Mouse (Mus musculus): ENCODE results near the gene Atrnl1. TPM values are rescaled to one million over a fixed set of nuclear protein-coding genes. Genes with fewer than 3 reads are reported as not detected.
"Not testable (repeated sequence)": the region's sequence is repeated elsewhere in the genome, so short reads cannot be mapped to it uniquely, and the experiment has no call there.

Gene Atrnl1
- total RNA-seq, 2 experiments from 2014 or later, result 3.1 to 3.5 TPM

DNA sequence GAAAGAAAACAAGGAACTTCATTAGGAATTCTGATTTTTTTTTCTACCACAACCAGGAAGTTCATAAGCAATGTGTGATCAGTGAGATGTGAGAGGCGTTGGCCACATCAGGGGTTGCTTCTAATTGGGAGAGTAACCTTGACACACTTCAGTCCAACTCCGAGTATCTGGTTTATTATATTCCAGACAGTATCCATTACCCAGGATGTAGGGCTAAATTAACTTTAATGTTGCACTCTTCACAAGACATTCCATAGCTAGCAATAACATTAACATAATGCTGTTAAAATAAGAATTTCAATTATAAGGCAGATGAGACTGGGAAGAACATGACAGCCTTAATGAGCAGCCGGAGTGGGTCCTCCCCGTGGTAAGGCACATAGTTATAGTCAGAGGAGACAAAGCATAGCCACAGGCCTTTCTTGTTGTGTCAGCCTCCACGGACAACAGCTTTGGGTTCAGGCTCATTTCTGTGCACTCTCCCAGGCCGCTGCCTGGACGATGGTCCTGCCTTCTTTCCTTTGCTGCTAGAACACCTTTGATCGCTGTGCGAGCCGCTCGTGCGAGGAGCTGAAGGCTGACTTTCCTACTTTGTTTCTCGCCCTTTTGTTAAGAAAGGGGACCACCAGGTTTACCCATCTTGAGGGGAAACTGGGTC is 338.6 kb downstream of the Atrnl1 start:
- no peak for ATAC-seq (replicated peaks; ENCODE audit: low FRiP score, poor library complexity, severe bottlenecking)

DNA sequence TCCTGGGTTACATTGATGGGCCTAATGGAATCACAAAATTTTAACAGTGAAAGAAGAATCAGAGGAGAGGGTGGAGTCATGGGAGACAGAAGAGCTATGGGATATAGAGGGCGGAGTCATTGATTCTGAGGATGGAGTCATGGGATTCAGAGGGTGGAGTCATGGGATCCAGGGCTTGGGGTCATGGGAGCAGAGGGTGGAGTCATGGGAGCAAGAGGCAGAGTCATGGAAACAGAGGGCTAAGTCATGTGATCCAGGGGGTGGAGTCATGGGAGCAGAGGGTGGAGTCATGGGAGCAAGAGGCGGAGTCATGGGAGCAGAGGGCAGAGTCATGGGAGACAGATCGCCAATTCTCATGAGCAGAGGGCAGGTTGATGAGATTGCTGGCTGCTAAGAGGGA is 343.3 kb downstream of the Atrnl1 start:
- no peak for ATAC-seq (replicated peaks; ENCODE audit: low FRiP score, poor library complexity, severe bottlenecking)

DNA sequence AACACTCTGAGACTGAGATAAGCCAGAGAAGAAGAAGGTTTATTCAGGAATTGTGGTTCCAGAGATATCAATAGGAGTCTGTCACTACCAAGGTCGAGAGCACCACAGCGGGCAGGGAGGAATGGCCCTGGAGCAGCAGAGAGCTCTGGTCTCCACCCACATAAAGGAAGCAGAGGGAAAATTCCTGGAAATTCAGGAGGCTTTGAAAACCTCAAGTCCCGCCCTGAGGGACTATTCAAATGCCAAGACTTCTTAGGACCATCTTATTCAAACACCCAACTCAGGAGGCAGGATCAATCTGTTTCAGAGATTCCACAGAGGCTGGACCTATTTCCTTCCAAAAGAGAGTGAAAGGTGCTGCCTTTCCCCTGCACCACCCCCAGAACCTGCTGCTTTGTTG is 345.6 kb downstream of the Atrnl1 start:
- no peak for ATAC-seq (replicated peaks; ENCODE audit: low FRiP score, poor library complexity, severe bottlenecking)

DNA sequence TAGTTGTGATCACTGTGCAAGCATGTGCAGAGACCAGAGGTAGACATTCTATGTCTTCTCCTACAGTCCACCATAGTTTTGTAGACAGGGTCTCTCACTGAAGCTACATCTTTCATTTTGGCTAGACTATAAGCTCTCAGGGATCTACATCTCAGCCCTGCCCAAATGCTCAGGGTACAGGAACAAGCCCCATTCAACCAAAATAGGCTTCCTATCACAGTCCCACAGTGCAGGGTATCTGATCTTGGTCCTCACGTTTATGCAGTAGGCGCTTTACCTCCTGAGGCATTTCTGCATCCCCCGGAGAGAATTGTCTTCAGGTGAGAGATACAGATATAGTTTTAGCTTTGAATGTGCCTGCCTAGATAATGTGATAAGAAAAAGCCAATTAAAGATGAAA is 346.5 kb downstream of the Atrnl1 start:
- ATAC-seq (replicated peaks; ENCODE audit: low FRiP score, poor library complexity, severe bottlenecking), result no peak

DNA sequence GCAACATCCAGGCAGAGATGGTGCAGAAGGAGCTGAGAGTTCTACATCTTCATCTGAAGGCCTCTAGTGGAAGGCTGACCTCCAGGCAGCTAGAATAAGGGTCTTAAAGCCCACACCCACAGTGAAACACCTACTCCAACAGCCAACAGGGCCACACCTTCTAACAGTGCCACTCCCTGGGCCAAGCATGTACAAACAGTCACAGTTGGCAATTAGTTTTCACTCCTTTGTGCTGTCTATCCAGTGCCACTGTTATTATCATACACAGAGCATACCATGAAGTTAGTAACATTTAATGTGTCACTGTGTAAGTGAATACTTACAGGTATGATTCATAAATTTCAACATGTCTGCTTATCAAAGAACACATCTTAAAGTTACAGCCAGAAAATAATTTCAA is 347.3 kb downstream of the Atrnl1 start:
- ATAC-seq (replicated peaks; ENCODE audit: low FRiP score, poor library complexity, severe bottlenecking), result no peak

DNA sequence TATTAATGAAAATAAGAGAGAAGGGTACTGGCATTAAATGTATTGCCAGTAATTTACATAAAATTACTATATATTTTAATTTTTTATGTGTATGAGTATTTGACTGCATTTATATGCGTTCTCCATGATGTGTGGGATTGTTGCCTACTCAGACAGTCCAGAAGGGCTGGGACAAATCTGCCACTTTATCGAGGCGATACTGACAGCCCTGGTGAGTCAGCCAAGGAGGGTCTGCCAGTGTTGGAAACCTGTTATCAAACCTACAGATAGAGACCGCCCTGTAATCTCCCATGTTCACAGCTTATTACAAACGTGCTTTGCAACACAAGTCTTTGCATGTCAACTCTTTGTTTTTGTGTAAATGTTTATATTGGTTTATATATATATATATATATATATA is 347.9 kb downstream of the Atrnl1 start:
- no peak for ATAC-seq (replicated peaks; ENCODE audit: low FRiP score, poor library complexity, severe bottlenecking)

DNA sequence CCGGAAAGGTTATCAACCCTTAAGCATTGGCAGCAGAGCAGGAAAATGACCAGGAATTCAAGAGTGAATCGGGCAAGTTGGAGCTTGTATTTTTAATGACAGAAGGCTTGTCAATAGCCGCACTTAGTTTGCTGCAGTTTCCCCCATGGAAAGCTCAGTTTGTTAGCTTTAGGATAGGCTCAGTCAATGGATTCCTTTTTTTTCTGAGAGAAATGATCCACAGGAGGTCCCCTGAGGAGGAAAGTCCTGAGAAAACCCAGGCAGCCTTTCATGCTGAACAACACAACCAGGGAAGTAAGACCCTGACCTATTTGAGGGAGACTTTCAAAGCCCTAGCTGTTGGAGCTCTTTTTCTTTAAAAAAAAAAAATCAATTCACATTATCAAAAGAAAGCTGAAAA is 350.5 kb downstream of the Atrnl1 start:
- no peak for ATAC-seq (replicated peaks; ENCODE audit: low FRiP score, poor library complexity, severe bottlenecking)

DNA sequence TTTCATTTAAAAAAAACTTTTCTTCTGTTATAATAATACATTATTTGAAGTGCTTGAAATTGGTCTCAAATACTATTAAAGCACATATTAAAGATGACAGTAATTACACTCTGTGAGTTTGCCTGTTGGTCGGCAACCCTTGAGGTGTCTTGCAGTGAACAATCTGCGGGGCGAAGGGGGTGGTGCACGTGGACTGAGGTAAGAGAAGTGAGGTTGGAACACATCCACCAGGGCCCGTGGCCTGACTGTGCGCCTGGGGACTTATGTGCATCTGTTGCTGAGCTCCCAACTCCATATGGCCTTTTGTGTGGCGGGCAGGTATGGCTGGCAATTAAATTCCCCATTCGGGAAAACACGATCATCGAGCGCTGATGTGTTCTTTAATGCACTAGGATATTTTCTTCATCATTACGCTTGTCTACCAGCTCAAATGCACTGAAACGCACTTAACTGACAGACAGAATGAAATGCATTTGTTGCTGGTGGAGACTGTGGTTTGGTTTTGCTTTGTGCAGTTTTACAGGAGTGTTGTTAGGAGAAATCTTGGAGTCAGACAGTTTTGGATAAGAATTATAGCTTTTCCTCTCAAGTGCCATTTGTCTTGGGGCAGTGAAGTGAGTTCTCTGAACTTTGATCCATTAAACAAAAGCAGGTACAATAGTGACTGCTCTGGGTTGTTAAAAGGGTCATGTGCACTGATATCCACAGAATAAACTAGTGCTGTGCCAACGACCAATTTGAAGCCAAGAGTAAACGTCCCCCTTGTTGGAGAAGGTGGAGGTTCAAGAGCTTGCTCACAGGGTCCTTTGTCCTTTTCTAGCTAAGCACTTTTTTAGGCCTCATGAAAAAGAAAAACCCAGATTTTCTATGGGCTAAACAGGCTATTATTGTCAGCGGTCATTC is 351.2 kb downstream of the Atrnl1 start:
- ATAC-seq (replicated peaks; ENCODE audit: low FRiP score, poor library complexity, severe bottlenecking), result no peak

DNA sequence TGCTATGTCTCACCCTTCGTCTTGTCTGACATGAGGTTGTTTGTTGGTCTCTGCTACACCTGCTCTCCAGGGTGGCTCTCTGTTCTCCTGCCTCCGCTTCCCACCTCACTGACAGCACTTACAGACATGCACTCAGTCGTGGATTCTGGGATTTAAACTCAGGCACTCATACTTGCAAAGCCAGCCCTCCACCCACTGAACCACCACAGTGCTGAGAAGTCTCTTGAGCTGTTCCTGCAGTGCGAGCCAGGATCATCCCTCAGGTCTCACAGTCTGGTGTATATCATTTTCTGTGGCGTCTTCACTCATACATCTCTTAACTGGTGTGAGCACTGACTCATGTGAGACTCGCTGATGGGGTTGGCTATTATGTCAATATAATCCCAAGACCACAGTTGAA is 353.0 kb downstream of the Atrnl1 start:
- ATAC-seq (replicated peaks; ENCODE audit: low FRiP score, poor library complexity, severe bottlenecking), result no peak

DNA sequence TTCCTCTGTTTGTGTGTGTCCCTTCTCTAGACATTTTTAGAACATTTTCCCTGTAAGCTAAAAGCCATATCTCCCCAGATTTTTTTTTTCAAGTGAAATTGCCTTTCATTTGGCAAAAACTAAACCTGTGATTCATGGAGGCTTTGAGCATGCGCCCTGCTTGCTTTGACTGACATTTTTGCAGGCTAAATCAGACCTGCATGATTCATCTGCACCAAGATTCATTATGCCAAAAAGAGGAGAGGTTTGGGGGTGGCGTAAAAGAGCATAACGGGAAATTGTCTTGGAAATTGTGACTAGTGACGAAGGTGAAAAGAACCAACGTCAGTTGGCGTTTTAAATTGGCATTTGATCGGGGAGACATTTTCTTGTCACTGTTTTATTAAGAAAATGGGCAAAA is 358.9 kb downstream of the Atrnl1 start:
- no peak for ATAC-seq (replicated peaks; ENCODE audit: low FRiP score, poor library complexity, severe bottlenecking)

DNA sequence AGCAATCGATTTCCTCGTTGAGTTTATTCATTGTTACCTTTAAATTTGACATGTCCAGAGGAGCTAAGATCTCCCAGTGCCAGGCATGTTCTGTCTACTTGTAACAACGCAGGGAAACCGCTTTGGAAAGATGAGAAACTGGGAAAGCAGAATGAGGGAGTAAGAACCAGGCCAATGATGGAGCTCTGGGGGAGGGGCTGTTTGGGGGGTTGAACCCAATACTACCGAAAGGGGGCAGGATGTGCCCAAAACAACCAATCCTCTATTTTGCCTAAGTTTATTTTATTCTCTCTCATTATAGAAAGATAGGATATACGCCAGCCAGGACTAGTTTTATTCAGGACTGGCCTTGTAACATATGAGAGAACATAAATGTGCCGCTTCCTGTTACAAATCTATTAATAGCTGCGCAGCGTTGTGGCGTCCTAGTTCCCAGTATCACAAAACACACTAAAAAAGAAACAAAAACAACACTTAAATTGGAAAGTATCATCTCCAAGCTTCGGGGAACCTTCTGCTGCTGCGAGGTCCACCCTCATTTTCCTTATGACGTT is 359.6 kb downstream of the Atrnl1 start:
- no peak for ATAC-seq (replicated peaks; ENCODE audit: low FRiP score, poor library complexity, severe bottlenecking)

DNA sequence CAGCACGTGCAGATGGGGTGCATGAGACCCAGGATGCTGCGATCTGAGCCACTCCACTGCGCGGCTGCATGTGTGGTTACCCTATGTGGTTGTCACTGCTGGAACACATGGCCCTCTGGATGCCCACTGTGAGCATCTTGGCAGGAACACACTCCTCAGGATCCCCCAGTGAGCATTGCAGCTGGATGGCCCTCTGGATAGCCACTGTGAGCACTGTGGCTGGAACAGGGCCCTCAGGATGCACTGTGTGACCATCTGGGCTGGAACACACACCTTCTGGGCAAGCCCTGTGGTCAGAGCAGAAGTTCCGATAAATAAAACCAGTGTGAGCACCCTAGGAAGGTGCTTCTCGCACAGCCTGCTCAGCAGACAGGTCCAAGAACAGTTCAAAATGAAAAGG is 364.4 kb downstream of the Atrnl1 start:
- ATAC-seq (replicated peaks; ENCODE audit: low FRiP score, poor library complexity, severe bottlenecking), result no peak

DNA sequence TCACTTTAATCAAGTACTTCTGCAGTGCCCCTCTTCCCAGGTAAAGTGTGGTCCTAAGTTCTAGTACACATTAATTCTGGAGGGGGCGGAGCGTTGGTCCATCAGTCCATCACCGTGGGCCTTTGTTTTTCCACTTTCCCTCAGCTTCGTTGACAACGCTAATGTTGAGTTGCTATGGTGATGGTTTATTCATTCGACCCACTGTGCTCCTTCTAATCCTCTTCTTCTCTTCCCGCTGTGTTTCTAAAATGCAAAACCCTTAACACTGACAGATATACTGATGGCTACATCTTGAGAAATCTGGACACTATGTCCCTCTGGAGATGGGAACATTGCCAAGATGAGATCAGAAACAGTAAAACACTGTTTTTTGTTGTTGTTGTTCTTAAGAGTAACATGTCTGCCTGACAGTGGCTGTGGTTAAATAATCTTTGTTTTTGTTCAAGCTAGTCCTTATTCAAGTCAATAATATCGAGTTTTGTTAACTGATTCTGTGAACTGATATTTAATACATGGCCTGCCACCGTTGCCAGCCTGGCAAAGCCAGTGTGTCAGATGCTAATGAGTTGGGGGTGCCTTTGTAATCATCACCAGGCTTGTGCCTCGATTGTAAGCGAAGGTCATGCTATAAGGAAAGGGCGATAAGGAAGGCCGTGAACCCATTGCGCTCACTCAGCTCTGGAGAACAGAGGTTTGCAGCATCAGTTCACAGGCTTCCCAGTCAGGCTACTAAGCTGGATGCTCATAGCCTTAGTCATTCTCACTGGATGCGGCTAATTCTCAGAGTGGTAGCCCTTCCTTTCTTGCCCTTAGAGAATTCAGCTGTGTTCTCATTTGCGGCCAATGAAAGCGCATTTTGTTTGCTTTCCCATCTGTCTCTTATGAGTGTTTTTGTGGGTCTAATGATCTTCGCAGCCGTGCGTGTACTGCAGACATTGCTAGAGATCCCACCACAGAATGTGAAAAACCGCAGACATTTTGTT is 375.4 kb downstream of the Atrnl1 start:
- no peak for ATAC-seq (replicated peaks; ENCODE audit: low FRiP score, poor library complexity, severe bottlenecking)

DNA sequence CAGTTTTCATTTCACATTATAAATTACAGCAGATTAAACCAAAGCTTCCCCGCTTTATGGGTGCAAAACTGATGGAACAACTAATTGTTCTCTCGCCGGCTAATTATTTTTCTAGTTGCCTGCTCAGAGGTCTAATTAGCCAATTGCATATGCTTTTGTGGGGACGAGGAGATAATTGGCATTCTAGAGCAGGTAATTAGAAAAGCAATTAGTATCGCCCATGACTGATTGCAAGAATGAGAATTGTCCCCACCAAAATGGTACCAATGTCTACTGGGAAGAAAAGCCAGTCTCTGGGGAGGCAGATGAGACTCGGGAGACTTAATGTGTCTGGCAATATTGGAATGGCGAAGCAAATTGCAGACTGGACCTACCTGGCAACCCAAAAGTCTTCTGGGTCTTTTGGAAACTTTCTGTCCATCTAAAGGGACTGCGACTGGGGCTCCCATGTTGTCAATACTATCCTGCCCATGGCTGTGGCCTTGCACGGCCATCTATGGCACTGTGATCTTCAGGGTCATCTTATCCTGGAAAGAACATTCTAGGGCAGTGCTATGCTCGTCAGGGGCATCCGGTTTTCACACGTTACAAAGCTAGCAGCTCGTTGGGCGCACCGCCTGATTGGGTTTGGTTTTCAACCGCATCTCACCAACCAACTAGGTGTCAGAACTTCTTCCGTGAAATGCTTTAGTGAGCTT is 377.0 kb downstream of the Atrnl1 start:
- no peak for ATAC-seq (replicated peaks; ENCODE audit: low FRiP score, poor library complexity, severe bottlenecking)

DNA sequence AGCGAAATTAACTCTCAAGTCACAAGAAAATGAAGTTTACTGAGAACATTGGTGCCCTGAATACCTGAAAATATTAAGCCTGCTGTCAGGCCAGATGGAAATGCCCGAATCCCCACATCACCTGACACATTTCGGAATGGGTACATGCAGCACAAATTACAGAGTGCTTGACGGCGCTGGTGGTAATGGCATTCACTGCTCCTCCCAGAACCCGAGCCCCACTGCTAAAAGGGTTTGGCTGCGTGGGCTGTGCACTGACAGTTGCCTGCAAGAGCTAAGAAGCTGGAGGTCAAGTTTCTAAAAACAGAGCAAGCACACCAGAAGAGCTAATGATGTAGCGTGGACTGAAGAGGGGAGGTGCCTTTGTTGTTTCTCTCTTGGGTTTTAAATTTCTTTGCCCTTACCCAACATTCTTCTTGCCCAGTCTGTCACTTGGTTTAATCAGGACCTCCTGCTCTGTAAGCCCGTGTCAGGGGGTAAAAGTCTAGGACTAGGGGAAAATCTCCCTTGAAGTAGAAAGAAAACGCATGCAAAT is 377.8 kb downstream of the Atrnl1 start:
- no peak for ATAC-seq (replicated peaks; ENCODE audit: low FRiP score, poor library complexity, severe bottlenecking)

DNA sequence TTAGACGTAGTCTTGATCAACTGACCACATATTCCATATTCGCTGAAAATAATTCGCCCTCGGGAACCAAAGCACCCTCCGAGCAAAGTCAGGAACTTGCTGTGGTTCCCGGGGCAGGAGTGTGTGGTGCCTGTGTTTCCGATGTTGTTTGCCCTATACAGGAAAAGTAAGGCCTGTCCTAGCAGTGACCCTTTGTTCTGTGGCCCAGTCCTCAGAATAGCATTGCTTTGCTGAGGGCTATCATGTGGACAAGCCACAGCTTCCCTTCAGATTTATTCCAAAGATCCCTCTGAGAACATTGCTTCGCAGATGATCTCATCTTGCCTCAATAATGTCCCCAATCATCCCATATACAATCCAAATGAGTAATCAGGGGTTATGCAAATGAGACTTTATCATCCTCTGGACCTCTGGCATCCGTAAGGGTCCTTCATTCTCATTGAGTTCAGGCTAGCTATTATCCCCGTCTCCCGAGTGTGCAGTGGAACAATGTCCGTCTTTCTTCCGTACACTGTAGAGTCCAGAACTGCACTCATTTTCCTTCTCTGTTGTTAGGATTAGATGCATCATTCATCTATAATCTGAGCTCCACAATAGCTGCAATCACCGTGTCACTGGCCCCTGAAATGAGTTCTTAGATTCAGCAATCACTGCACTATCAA is 380.4 kb downstream of the Atrnl1 start:
- no peak for ATAC-seq (replicated peaks; ENCODE audit: low FRiP score, poor library complexity, severe bottlenecking)

DNA sequence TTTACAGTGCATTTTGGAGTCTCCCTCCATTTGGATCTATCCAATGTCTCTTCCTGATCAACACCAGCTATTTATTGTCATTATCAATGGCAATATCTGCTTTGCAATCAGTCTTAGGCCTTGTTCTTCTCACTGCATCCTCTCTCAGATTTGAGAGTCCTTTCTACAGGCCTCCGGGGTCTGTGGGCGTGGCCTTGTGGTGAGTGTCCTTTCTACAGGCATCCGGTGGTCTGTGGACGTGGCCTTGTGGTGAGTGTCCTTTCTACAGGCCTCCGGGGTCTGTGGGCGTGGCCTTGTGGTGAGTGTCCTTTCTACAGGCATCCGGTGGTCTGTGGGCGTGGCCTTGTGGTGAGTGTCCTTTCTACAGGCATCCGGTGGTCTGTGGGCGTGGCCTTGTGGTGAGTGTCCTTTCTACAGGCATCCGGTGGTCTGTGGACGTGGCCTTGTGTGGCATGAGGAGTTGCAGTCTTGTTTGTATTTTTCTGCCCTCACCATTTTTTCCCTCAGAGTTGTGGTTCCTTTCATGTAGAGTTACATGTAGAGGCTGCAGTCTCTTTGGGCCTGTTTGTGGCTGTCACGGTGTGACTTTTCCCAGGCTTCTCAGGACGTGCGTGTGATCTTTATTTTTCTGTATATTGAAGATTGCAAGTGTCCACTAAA is 383.5 kb downstream of the Atrnl1 start:
- ATAC-seq (replicated peaks; ENCODE audit: low FRiP score, poor library complexity, severe bottlenecking), result not testable (repeated sequence)

DNA sequence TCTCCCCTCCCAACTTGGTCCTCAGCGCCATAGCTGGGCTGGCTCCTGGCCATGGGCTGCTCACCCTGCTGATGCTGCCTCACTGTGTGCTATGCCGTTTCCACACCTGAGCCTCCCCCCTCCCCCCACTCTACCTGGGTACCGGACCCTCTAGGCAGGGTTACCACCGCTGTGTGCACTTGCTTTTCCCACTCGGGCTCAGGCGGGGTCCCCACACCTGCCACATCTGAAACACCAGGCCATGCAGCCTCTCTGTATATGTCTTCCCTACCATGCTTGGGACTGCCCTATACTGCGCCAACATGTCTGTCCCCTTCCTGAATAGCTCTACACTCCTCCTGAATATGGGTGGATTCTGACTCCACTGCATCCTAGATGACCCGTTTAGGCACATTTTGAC is 384.2 kb downstream of the Atrnl1 start:
- ATAC-seq (replicated peaks; ENCODE audit: low FRiP score, poor library complexity, severe bottlenecking), result no peak
